Mouse (Mus musculus) mature B cell (primary cell): ENCODE results near the gene Tbc1d16.

Source experiments
- in situ Hi-C: fragments of 300-500 bp; cut with MboI; formaldehyde crosslinking; loops from 2 replicates; pipeline ENCODE4 v1.14.3; 2019

The Tbc1d16 gene

GRCm38 (mm10) chr11:119207986-119208385 lies 20.3 kb downstream of the Tbc1d16 start:
- in situ Hi-C loops = no loop called here

GRCm38 (mm10) chr11:119206562-119206961 lies 21.7 kb downstream of the Tbc1d16 start:
- in situ Hi-C loops = no loop called here

DNA sequence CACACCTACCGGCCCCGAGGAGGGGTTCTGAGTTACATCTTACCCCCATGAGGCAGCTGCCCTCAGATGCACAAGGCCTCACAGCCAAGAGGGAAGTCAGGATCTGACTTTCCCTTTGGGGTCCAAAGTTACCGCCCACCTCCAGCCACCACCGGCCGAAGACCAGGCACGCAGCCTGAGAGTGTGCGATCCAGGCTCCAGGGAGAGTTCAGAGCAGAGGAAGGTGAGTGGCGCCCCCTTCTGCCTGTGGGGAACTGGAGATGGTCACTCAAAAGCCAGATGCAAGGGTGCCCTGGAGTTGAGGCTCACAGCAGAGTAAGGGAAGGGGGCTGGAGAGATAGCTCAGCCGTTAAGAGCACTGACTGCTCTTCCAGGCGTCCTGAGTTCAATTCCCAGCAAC lies 22.6 kb downstream of the Tbc1d16 start:
- in situ Hi-C loops = no loop called here

GRCm38 (mm10) chr11:119203423-119203822 lies 24.9 kb downstream of the Tbc1d16 start:
- in situ Hi-C loops = no loop called here

DNA sequence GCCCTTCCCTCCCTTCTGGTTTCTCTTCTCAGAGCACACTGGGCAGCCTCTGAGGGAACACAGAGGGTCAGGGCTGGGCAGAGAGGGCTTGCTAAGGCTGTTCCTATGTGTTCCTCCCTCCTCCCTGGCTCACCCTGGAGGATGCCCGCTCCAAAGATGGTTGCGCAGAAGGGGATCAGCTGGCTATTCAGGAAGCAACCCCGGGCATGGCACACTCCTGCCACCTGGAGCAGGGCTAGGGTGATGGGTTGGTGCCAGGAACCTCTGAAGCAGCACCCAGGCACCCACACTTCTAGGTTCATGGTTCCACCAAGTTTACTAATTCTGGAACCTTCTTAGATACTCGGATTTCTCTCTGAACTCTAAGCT lies 29.1 kb downstream of the Tbc1d16 start:
- in situ Hi-C loops = no loop called here

GRCm38 (mm10) chr11:119198564-119199232 lies 29.6 kb downstream of the Tbc1d16 start:
- in situ Hi-C loops = no loop called here

GRCm38 (mm10) chr11:119197618-119198563 lies 30.4 kb downstream of the Tbc1d16 start:
- in situ Hi-C loops = no loop called here

GRCm38 (mm10) chr11:119192605-119193004 lies 35.7 kb downstream of the Tbc1d16 start:
- in situ Hi-C loops = no loop called here

DNA sequence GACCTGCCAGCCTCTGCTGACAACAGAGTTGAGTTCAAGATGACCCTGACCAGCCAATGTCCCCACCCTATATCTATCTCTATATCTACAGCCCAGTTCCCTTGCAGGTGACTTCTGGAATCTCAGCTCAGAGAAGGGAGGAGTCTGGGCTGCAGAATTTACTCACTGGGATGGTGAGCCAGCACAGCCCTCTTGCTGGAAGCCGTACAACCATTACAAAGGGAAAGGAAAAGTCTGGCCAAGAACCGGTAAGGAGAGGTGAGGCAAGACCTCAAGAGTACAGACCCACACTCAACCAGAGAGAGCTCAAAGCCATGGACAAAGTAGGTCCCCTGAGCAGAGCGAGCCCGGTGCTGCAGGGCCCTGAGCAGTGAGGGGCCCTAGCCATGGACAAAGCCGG lies 36.1 kb downstream of the Tbc1d16 start:
- in situ Hi-C loops = no loop called here

DNA sequence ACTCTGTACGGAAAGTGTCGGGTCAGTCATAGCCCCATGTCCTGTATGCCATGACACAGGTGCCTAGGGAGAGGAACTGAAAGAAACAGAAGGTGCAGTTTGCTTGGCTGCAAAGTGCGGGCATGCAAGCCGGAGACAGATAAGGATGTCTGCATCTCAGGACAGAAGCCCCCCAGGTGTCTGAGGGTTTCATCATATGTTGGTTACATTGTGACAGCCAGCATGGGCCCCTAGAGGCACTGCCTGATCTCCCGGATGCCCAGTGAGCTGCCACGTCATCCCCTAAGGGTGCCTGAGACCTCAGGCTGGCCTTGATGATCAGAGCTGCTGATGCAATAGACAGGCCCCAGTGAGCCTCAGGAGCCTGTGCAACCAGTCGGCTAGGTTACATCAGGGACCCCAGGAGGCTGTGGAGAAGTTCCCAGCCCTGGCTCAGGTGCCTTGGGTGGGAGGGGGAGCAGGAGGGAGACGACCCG lies 36.7 kb downstream of the Tbc1d16 start:
- in situ Hi-C loops = no loop called here

DNA sequence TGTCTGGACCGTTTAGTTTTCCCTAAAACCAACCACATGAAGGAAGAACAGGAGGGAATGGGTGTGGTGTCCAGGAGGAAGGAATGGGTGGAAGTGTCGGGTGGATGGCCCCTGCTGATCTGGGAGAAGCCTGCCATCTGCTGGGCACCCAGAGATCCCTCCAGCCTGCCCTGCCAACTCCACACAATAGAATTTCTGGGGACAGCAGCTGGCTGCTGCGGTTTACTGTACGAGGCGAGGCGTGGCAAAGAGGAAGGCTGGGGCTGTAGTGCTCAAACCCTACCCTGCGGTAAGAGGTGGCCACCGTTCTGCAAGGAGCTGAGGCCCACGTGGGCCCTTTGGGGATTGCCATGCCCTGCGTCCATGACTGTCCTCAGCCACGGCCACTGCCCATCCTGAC lies 37.8 kb downstream of the Tbc1d16 start:
- in situ Hi-C loops = no loop called here

- in situ Hi-C loops = loop anchor here (10.0 kb wide), 1 partner anchor 95 kb away; no protein-coding TSS in a partner anchor
Observed at GRCm38 (mm10) chr11:119189319-119189718, 39.0 kb downstream of the Tbc1d16 start.

DNA sequence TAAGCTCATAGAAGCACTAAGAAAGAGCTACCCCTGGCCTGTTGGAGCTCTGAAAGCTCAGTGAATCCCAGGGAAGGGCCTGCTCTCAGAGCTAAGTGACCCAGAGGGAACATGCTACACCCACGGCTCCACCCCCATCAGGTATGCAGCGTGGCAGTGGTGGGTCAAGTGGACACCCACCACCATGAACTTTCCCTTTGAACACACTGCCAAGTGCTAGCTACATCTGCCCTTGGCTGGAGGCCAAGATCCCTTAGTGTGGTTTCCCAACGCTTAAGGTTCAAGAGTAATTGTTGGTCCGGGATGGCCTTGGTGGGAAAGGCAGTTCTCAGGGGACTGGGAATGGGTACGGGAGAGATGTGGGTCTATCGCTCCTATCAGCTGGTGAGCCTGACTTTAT lies 39.9 kb downstream of the Tbc1d16 start:
- in situ Hi-C loops = loop anchor here (10.0 kb wide), 1 partner anchor 94 kb away; no protein-coding TSS in a partner anchor

DNA sequence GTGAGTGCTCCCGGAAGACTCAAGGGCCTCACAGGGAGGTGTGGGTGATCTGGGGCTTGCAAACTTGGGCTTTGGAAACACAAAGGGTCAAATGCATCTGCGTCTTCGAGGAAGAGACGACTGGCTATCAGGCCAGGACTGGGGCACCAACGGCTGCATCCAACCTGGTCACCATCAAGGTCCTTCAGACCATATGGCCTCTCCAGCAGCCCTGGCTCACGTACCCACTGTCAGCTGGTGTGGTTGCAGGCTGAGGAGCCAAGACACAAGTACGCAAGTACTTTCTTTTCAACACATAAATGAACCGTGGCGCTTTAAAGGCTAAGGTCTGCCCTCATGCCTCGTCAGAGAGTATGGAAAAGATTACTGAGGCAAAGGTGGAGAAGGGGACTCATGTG lies 40.5 kb downstream of the Tbc1d16 start:
- in situ Hi-C loops = loop anchor here (10.0 kb wide), 1 partner anchor 93 kb away; no protein-coding TSS in a partner anchor

DNA sequence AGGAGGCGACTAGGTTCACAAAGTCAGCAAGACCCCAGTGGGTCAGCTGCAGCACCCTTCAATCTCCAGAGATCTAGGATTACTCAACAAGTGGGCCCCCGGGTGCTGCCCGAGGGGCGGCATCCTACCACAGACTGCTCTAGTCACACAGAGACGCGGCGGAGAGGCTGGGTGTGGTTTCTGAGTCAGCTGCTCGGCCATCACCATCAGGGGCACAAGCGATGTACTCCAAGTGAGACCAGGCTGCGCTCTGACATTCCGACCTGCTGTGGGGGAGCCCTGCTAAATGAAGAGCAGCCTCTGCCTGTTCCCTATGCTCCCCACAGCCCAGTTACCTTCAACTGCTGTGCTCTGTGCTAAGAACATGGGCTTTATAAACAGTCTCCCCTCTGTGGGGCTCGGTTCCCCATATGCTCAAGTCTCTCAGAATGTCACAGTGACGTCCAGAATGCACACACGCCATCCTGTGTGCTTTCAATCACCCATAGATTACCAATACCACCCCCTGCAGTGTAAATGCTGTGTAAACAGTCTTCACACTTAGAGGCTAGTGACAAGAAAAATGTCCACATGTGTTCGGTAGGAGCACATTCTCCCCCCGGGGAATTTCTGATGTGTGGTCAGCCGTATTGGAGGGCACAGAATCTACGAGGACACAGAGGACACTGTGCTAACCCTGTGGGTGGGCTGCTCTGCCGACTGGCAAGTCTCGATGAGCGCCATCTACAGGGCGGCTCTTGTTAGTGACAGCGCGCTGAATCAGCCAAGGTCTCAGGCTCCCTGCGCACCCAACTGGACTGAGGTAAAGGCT lies 41.1 kb downstream of the Tbc1d16 start:
- in situ Hi-C loops = loop anchor here (10.0 kb wide), 1 partner anchor 92 kb away; no protein-coding TSS in a partner anchor

DNA sequence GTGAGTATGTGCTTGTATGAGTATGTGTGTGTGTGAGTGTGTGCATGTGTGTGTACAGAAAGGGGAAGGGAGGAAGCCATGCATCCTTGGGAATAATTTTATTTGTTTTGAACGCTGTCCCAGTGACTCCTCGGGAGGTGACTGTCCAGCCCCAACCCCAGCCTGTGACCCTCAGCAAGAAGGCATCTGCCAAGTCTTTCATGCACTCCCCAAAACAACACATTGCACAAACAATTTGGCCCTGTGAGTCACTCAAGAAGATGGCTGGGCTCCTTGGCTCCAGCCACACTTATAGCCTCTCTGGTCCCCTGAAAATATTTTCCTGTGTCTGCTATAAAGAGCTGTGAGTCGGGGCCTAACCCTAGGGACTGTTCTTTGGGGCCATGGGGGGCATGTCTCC lies 41.9 kb downstream of the Tbc1d16 start:
- in situ Hi-C loops = loop anchor here (10.0 kb wide), 1 partner anchor 92 kb away; no protein-coding TSS in a partner anchor

DNA sequence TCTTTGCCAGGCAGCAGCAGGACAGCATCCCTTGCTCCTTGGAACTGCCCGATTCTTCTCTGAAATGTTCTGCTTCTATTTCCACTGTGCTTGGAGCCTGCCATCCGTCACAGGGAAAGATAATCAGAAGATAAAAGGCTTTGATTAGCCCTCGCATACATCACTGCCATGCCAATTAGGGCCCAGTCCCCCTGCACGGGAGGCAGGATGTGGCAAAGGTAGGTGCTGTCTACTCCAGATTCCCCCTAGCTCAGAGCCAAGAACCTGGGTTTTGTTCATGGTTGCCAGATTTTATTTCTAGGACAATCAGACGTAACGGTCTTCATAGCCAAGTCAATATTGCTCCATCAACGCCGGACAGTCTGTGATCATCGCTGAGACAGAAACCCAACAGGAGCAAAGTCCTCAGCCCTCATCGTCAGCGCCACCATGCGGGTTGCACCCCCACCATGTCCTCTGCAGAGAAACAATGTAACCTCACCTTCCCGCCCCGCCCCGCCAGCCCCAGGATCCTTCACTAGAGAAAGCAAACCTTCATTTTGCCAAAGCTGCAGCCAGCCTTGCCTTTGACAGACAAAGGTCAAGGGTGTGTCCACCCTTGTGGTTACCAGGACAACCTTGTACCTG lies 44.5 kb downstream of the Tbc1d16 start:
- in situ Hi-C loops = loop anchor here (10.0 kb wide), 1 partner anchor 89 kb away; no protein-coding TSS in a partner anchor

GRCm38 (mm10) chr11:119181861-119182395 lies 46.4 kb downstream of the Tbc1d16 start:
- in situ Hi-C loops = loop anchor here (10.0 kb wide), 1 partner anchor 87 kb away; no protein-coding TSS in a partner anchor

- in situ Hi-C loops = loop anchor here (10.0 kb wide), 1 partner anchor 86 kb away; no protein-coding TSS in a partner anchor
Observed at GRCm38 (mm10) chr11:119180824-119181582, 47.3 kb downstream of the Tbc1d16 start.

- in situ Hi-C loops = no loop called here
Observed at GRCm38 (mm10) chr11:119178317-119178716, 50.0 kb downstream of the Tbc1d16 start.
